16 mouse cellular contexts compared by ENCODE assay signal in genomic region chrX:164431133-164431532, GRCm38 (mm10). TPM values are rescaled to one million over a fixed set of nuclear protein-coding genes. Genes with fewer than 3 reads are reported as not detected.
"Had no signal": no experiment of that assay in that cellular context is flagged by ENCODE, and none has a peak within 500 bp of the region (broad histone marks: within the 10 kb centered on the region; RNA-seq: fewer than 3 reads in every experiment).

No protein-coding gene starts in this region.

- H3K36me3 ChIP-seq: midbrain, embryonic 15.5 days had no signal

- H3K27ac ChIP-seq: hindbrain, embryonic 13.5 days; hindbrain, postnatal 0 days; limb, embryonic 12.5 days; liver, embryonic 13.5 days; midbrain, embryonic 15.5 days; neural tube, embryonic 12.5 days had no signal

- DNase-seq: kidney, adult 18-20 months; layer of hippocampus, adult 9-11 months; liver, embryonic 13.5 days; lung, adult 2 months; lung, postnatal 36 days; thymus, postnatal 4 days had no signal

- ATAC-seq: hindbrain, postnatal 0 days; lung, postnatal 0 days; midbrain, embryonic 15.5 days had no signal

- H3K27me3 ChIP-seq: hindbrain, embryonic 13.5 days; liver, embryonic 13.5 days; midbrain, embryonic 15.5 days; neural tube, embryonic 12.5 days had no signal

- H3K9ac ChIP-seq: hindbrain, embryonic 13.5 days; limb, embryonic 12.5 days; liver, embryonic 13.5 days; midbrain, embryonic 15.5 days; neural tube, embryonic 12.5 days had no signal

- H3K4me1 ChIP-seq: hindbrain, embryonic 13.5 days; limb, embryonic 12.5 days; midbrain, embryonic 15.5 days; neural tube, embryonic 12.5 days had no signal

- H3K4me2 ChIP-seq: hindbrain, embryonic 13.5 days; limb, embryonic 12.5 days; liver, embryonic 13.5 days; midbrain, embryonic 11.5 days; midbrain, embryonic 15.5 days; neural tube, embryonic 12.5 days had no signal

- H3K4me3 ChIP-seq: hindbrain, embryonic 13.5 days; limb, embryonic 12.5 days; liver, embryonic 13.5 days; midbrain, embryonic 15.5 days; neural tube, embryonic 12.5 days had no signal

- H3K9me3 ChIP-seq: hindbrain, embryonic 13.5 days; limb, embryonic 12.5 days; liver, embryonic 13.5 days; midbrain, embryonic 15.5 days; neural tube, embryonic 12.5 days had no signal

RNA-seq across cellular contexts. Expression of gene Asb11, which starts 5.7 kb away (rescaled TPM):
- total RNA-seq: hindbrain, postnatal 0 days; megakaryocyte progenitor cell, adult 5-6 weeks; monocyte, adult 5-6 weeks had no signal
- polyA plus RNA-seq: hindbrain, embryonic 13.5 days; hindbrain, postnatal 0 days; limb, embryonic 12.5 days; midbrain, embryonic 11.5 days; midbrain, embryonic 15.5 days; neural tube, embryonic 12.5 days had no signal

RNA-seq across cellular contexts. Expression of gene Vegfd, which starts 58.0 kb away (rescaled TPM):
- total RNA-seq: hindbrain, postnatal 0 days; megakaryocyte progenitor cell, adult 5-6 weeks; monocyte, adult 5-6 weeks; neutrophil, adult 5-6 weeks had no signal
